Mouse (Mus musculus): ENCODE results near the gene Sdhc.

DNA sequence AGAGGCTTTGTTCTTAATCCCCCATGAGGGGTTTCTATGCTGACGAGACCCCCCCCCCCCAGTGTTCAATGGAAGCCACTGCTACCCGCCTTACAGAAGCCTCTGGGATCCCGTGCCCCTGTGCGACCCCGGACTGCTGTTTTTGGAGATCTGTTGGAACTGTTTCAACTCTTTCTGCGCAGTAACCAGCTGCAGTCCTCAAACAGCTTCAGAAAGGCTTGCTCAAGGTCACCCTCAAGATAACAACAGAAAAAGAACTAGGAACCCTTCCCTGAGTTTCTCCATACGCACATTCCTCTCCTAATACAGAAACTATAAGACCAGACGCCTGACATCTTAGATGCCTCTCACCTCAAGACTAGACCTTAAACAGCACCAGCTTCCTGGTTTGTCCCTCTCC is 38.6 kb upstream of the Sdhc start:
- TF ChIP-seq CTCF (IDR thresholded peaks at IDR 0.05; ENCODE audit: low read depth, low read length), result no peak
- no peak for TF ChIP-seq TAL1 (conservative IDR thresholded peaks at IDR 0.05; ENCODE audit: low read depth, low read length)
- TF ChIP-seq GATA2 (IDR thresholded peaks at IDR 0.05; ENCODE audit: borderline replicate concordance, low read depth, low read length), result no peak

All from G1E (cell line).